Mouse (Mus musculus): ENCODE data around the gene Rab2b. TPM values are rescaled to one million over a fixed set of nuclear protein-coding genes. Genes with fewer than 3 reads are reported as not detected.
"Not testable (repeated sequence)": the region's sequence is repeated elsewhere in the genome, so short reads cannot be mapped to it uniquely, and the experiment has no call there.

Rab2b gene
- polyA plus RNA-seq, 1 experiment from 2014 or later: 22.5 TPM

DNA sequence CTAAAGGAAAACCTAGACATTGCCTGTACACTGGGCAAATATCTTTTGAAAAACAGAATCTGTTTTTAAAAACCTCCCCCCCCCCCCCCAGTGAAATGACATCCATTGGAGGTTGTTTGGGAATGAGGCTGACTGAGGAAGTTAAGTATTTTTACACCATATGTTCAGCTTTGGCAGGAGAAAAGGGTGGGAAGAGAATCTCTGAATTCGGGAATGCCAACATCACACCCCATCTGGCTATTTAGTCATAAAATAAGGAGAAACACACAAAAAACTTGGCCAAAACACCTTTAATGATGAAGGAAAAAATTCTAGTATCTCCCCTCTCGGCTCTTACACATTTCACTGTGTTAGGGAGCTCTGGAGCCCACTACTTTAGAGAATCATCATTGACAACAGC lies 31.6 kb upstream of the Rab2b start:
- Histone ChIP-seq H3K4me1 (peaks cover 44% of the 10 kb centered on the region), H3K27ac (no peak overlapping the region), H3K27me3 (ENCODE audit: poor library complexity, severe bottlenecking) (no peaks in the 10 kb centered on the region), H3K9me3 (peaks cover 28% of the 10 kb centered on the region; the same call in 1 of the 2 replicates), H3K36me3 (replicated peaks) (peaks cover 79% of the 10 kb centered on the region), H3K4me3 (0 out of 2 replicates have a peak overlapping the region, but pooled peaks have one; percentile 3)
- 92% methylated on average over 2 of the region's 2 CpGs for WGBS
- no peak for DNase-seq (ENCODE audit: extremely low spot score, low spot score)

DNA sequence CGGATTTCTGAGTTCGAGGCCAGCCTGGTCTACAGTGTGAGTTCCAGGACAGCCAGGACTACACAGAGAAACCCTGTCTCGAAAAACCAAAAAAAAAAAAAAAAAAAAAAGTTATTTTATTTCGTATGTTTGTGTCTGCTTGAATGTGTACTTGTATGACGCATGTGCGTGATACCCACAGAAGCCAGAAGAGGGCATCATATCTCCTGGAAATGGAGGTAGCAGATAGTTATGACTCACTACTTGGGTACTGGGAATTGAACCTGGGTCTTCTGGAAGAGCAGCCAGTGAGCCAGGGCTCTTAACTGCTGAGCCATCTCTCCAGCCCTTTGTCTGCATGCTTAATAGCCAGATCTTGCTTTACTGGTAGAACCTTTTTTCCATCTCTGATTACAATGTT lies 31.0 kb upstream of the Rab2b start:
- Histone ChIP-seq H3K4me1 (peaks cover 42% of the 10 kb centered on the region), H3K9me3 (peaks cover 28% of the 10 kb centered on the region; the same call in 1 of the 2 replicates), H3K36me3 (replicated peaks) (peaks cover 76% of the 10 kb centered on the region)
- not testable (repeated sequence) for DNase-seq (ENCODE audit: extremely low spot score, low spot score); H3K4me3 ChIP-seq; H3K27me3 ChIP-seq (ENCODE audit: poor library complexity, severe bottlenecking); H3K27ac ChIP-seq
- 95% methylated on average over 6 of the region's 6 CpGs for WGBS

DNA sequence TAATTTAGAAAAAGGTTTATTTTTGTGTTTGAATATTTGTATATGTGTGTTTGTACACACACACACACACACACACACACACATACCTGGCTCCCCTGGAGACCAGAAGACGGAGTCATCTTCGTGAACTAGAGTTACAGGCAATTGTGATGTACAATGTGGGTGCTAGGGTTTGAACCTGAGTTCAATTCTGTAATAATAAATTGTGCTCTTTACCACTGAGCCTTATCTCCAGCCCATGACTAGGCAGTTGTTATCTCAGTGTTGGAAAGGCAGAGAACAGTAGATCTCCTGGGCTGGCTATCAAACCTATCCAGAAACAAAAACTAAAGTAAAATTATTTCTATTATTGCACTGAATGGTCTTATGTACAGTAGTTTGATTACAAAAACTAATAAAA lies 26.8 kb upstream of the Rab2b start:
- Histone ChIP-seq H3K4me1 (peaks cover 17% of the 10 kb centered on the region), H3K36me3 (replicated peaks) (peaks cover 34% of the 10 kb centered on the region), H3K27me3 (ENCODE audit: poor library complexity, severe bottlenecking) (no peaks in the 10 kb centered on the region), H3K4me3 (no peak overlapping the region; the same call in 1 of the 2 replicates), H3K9me3 (0 out of 2 replicates have a peak, but pooled peaks cover 7% of the 10 kb centered on the region), H3K27ac (peak overlapping the region; percentile 95; the same call in 1 of the 2 replicates)
- no peak for DNase-seq (ENCODE audit: extremely low spot score, low spot score)
- 95% methylated on average over 2 of the region's 2 CpGs for WGBS

DNA sequence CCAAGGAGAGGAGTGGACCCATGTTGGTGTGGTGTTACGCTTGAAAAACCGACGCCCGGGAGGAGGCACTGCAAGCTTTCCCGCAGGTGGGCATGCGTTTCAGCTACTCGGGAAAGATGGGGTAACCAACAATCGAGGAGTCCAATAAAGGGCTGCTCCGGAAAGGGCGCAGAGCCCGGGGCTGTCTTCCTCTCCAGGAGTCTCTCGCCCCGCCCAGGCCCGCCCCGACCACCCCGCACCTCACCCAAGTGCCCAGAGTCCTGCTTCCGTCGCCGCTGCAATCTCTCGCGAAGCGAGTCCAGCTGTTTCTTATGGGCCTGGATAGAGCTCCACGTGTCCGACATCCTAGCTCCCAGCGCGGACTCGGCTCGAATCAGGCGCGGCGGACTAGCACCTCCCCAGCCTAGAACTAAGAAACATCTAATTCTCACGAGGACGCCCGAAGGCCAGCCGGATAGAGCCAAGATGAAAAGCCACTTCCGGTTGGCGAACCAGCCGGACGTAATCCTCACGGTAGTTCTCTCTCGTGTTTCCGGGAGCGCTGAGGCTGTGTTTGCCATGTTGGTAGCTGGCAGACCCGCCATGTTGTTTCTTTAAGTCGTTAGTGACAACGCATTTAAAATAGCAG lies 25.4 kb upstream of the Rab2b start, which contains the start of gene Mettl3:
TSS of gene Mettl3 (minus strand) at position 485 of the 628 bp plus-strand sequence.
- DNase-seq (ENCODE audit: extremely low spot score, low spot score): peak; percentile 93
- peaks cover 17% of the 10 kb centered on the region for H3K4me1 ChIP-seq
- H3K4me3 ChIP-seq: peak within 1 kb of the TSS; percentile 80
- WGBS: 1% methylated on average over 46 of the region's 46 CpGs
- H3K36me3 ChIP-seq (replicated peaks): peaks cover 33% of the 10 kb centered on the region
- H3K27me3 ChIP-seq (ENCODE audit: poor library complexity, severe bottlenecking): no peaks in the 10 kb centered on the region
- H3K9me3 ChIP-seq: no peaks in the 10 kb centered on the region
- peak within 1 kb of the TSS; percentile 95 for H3K27ac ChIP-seq

DNA sequence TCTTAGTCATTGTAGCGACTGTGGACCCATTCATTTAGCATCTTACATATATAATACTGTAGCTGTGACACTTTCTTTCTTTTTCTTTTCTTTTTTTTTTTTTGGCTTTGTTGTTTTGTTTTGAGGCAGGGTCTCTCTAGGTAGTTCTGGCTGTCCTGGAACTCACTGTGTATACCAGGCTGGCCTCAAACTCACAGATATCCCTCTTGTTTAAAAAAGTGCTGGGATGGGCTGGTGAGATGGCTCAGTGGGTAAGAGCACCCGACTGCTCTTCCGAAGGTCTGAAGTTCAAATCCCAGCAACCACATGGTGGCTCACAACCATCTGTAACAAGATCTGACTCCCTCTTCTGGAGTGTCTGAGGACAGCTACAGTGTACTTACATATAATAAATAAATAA lies 24.2 kb upstream of the Rab2b start:
- 90% methylated on average over 3 of the region's 3 CpGs for WGBS
- Histone ChIP-seq H3K4me1 (peaks cover 17% of the 10 kb centered on the region), H3K36me3 (replicated peaks) (peaks cover 33% of the 10 kb centered on the region), H3K4me3 (peak overlapping the region; percentile 80; the same call in 1 of the 2 replicates)
- not testable (repeated sequence) for H3K27me3 ChIP-seq (ENCODE audit: poor library complexity, severe bottlenecking); H3K27ac ChIP-seq; H3K9me3 ChIP-seq; DNase-seq (ENCODE audit: extremely low spot score, low spot score)

DNA sequence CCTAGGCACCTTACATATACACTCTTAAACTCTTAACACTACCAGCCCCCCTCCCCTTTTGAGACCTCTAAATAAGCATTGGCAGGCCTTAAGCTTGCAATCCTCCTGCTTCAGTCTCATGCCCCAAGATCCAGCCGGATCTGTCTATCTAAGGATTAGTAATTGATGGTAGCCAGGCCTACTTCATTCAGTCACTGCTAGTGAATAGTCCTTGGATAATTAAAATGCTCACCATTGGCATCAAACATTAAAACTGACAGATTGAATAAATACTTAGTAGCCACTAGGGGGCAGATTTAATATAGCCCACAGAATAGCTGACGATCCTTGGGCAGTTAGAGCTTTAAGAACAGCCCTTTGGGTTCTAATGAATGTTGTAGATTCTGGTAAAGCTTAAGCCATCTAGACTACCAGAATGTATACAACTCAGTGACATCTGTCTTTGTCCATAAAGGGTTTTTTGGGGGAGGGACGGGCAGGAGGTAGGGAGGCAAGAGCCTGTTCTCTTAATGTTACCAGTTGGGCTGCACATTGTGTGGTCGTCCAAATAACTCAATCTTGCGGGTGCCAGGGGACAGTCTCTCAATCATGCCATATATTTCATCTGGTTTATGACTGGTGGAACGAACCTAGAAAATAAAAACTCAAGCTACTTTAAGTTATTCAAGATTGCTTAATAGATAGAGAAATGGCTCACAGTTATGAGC lies 16.4 kb upstream of the Rab2b start:
- no peak overlapping the region for H3K4me3 ChIP-seq
- WGBS: 77% methylated on average over 6 of the region's 6 CpGs
- no peaks in the 10 kb centered on the region for H3K27me3 ChIP-seq (ENCODE audit: poor library complexity, severe bottlenecking)
- H3K27ac ChIP-seq: no peak overlapping the region
- no peak for DNase-seq (ENCODE audit: extremely low spot score, low spot score)
- H3K36me3 ChIP-seq (replicated peaks): peaks cover 99% of the 10 kb centered on the region
- H3K4me1 ChIP-seq: no peaks in the 10 kb centered on the region
- no peaks in the 10 kb centered on the region for H3K9me3 ChIP-seq

DNA sequence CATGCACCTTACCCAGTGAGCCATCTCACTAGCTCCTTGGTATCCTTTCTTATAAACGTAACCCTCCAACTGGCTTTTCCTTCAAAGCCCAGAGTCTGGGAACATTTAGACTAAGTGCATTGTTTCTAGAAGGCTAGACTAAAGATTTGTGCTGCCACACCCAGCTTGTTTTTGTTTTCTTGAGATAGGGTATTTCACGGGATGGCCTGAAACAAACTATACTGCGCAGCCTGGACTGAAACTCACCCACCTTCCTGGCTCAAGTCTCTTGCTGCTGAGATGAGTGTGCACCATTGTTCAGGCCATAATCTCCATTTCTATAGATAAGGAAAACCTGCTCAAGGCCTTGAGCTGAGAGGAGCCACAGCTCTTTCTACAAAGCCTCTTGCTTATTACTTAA lies 4.8 kb upstream of the Rab2b start:
- H3K4me1 ChIP-seq: peaks cover 8% of the 10 kb centered on the region
- H3K27ac ChIP-seq: no peak overlapping the region
- DNase-seq (ENCODE audit: extremely low spot score, low spot score): no peak
- no peaks in the 10 kb centered on the region for H3K9me3 ChIP-seq
- H3K36me3 ChIP-seq (replicated peaks): peaks cover 53% of the 10 kb centered on the region
- 93% methylated on average over 3 of the region's 3 CpGs for WGBS
- H3K4me3 ChIP-seq: no peak overlapping the region
- no peaks in the 10 kb centered on the region for H3K27me3 ChIP-seq (ENCODE audit: poor library complexity, severe bottlenecking)

DNA sequence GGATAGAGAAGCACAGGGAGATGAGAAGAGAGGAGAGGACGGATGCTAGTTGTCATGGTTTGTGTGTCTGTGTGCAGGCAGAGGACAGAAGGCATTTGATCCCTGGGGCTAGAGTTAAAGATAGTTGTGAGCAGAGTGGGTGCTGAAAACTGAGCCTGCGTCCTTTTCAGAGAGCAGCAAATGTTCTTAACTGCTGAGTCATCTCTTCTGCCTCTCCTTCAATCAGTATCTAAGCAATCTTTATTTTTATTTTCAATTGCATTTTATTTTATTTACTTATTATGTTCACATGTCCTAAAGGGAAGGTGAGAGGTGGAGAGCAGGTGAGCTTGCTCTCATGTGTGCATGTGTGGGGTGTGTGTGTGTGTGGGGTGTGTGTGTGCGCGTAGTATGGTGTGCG lies 4.3 kb upstream of the Rab2b start:
- Histone ChIP-seq H3K36me3 (replicated peaks) (peaks cover 48% of the 10 kb centered on the region), H3K4me1 (peaks cover 9% of the 10 kb centered on the region), H3K27me3 (ENCODE audit: poor library complexity, severe bottlenecking) (no peaks in the 10 kb centered on the region), H3K4me3 (no peak overlapping the region), H3K9me3 (no peaks in the 10 kb centered on the region), H3K27ac (no peak overlapping the region)
- DNase-seq (ENCODE audit: extremely low spot score, low spot score): no peak
- 98% methylated on average over 5 of the region's 5 CpGs for WGBS

DNA sequence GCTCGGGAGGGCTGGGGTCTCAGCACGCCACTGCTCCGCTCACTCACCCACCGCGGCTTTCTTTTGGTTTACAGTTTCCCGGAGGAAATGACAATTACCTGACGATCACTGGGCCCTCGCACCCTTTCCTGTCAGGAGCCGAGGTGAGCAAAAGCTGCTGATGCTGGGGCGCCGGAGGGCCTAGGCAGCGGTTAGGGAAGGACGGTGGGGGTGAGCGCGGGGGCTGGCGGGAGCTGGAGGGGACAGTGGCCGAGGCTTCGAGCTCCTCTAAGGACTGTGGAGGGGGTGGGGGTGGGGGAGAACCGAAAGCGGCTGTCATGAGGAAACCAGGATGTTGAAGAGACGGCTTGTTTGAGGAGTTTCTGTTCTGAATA lies 389 bp upstream of the Rab2b start:
- 2% methylated on average over 21 of the region's 21 CpGs for WGBS
- Histone ChIP-seq H3K4me3 (peak overlapping the region; percentile 89), H3K27ac (peak overlapping the region; percentile 87), H3K4me1 (peaks cover 17% of the 10 kb centered on the region), H3K27me3 (ENCODE audit: poor library complexity, severe bottlenecking) (no peaks in the 10 kb centered on the region), H3K36me3 (replicated peaks) (peaks cover 22% of the 10 kb centered on the region), H3K9me3 (no peaks in the 10 kb centered on the region)
- no peak for DNase-seq (ENCODE audit: extremely low spot score, low spot score)

DNA sequence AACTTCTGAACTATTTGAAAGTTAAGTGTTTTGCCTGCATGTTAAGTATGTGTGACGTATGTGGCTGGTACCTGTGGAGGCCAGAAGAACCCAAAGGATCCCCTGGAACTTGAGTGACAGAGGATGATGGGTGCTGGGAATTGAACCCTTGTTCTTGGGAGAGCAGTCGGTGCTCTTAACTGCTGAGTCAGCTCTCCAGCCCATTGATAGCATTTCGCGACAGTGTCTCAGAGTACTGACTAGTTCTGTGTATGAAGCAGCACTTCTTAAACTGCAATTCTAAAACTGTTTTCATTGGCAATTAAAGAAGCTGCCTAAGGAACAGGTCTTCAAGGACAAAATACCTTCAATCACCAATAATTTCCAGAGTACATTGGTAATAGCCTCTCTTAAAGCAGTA lies 2.1 kb downstream of the Rab2b start:
- H3K36me3 ChIP-seq (replicated peaks): peaks cover 28% of the 10 kb centered on the region
- no peaks in the 10 kb centered on the region for H3K9me3 ChIP-seq
- no peak overlapping the region for H3K4me3 ChIP-seq
- DNase-seq (ENCODE audit: extremely low spot score, low spot score): no peak
- H3K4me1 ChIP-seq: peaks cover 17% of the 10 kb centered on the region
- WGBS: 93% methylated on average over 4 of the region's 4 CpGs
- H3K27me3 ChIP-seq (ENCODE audit: poor library complexity, severe bottlenecking): no peaks in the 10 kb centered on the region
- H3K27ac ChIP-seq: no peak overlapping the region

DNA sequence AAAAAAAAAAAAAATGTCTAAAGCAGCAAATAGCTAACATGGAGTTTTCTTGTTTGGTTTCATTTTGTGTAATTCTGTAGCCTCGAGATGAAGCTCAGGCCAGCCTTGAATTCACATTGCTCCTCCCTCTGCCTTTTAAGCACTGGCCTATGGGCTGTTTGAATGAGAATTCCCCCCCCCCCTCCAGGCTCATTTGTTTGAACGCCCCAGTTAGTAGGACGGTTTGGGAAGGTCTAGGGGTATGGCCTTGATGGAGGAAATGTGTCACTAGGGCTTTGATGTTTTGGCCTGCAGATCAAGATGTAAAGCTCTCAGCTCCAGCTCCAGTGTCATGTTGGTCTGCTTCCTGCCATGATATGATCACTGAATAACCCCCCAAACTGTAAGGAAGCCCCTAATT lies 6.6 kb downstream of the Rab2b start:
- Histone ChIP-seq H3K9me3 (no peaks in the 10 kb centered on the region), H3K4me1 (no peaks in the 10 kb centered on the region), H3K27ac (no peak overlapping the region), H3K36me3 (replicated peaks) (peaks cover 42% of the 10 kb centered on the region), H3K4me3 (no peak overlapping the region), H3K27me3 (ENCODE audit: poor library complexity, severe bottlenecking) (no peaks in the 10 kb centered on the region)
- WGBS: 76% methylated on average over 3 of the region's 3 CpGs
- DNase-seq (ENCODE audit: extremely low spot score, low spot score): no peak

DNA sequence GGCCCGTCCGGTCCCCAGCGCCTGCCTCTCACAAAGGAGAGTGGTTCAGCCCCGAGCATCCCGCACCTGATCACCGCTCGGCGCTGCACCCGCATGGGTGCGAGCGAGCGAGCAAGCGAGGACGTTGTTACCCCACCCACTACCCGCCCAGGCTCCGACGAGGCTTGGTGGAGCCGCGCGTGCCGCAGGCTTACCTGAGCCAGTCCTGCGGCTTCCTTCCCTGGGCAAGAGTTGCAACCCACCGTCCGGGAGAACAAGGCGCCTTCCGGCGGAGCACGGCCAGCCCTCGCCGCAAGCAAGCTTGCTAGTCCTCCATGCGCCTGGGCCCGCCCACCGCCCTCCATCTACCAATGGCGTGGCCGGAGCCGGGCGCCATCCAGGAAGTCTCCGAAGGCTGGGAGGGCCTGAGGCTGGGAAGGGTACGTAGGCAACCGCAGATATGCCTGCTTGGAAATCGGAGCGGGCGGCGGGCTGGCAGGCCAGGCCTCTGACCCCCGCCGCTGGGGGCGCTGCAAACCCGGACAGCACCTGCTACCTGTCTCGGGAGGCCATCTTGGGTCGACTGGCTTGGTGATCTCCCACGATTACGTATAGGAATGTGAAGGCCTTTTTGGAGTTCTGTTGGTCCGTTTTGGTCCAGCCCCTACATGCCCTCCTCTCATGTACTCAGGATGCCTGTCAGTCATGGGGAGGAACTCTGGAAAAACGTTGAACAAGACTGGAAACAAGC lies 21.7 kb downstream of the Rab2b start, which contains the start of gene Chd8:
TSS of gene Chd8 (minus strand) at position 297 of the 730 bp plus-strand sequence.
- under 1% methylated on average over 54 of the region's 54 CpGs for WGBS
- DNase-seq (ENCODE audit: extremely low spot score, low spot score): peak; percentile 98
- Histone ChIP-seq H3K27ac (peak within 1 kb of the TSS; percentile 96), H3K9me3 (no peaks in the 10 kb centered on the region), H3K36me3 (replicated peaks) (peaks cover 9% of the 10 kb centered on the region), H3K4me3 (peak within 1 kb of the TSS; percentile 94), H3K27me3 (ENCODE audit: poor library complexity, severe bottlenecking) (no peaks in the 10 kb centered on the region), H3K4me1 (peaks cover 22% of the 10 kb centered on the region)
